Mouse (Mus musculus): ENCODE measurements around the gene Pde10a. TPM values are rescaled to one million over a fixed set of nuclear protein-coding genes. Genes with fewer than 3 reads are reported as not detected.
A peak's percentile ranks its signal among the peaks of the same experiment; 100 is the strongest.

Gene Pde10a
- polyA plus RNA-seq, 1 experiment, result 1.5 TPM

DNA sequence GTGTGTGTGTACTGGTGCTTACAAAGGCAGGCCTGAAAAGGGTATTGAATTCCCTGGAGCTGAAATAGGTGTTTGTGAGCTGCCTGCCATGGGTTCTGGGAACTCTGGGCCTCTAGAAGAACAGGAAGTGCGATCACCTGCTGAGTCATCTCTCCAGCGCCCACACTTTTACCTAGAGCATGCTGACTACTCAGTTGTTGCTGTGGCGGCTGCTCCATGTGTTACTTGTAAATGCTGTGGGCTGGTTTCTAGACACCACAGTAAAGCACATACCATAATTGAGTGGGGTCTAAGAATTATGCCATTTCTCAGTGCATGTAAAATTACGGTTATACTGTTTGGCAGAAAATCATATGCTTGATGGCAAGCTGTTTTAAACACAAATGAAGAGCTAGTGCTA, 477.3 kb downstream of the Pde10a start:
- no peaks in the 10 kb centered on the region; the same call in 1 of the 2 replicates for H3K36me3 ChIP-seq (ENCODE audit: control insufficient read depth, insufficient read depth, low read length)
- H3K4me3 ChIP-seq (ENCODE audit: extremely low read depth, insufficient read depth, insufficient read length), result no peak overlapping the region
- no peak overlapping the region for H3K27ac ChIP-seq (ENCODE audit: insufficient read depth, low read length)
- no peak for TF ChIP-seq CTCF (IDR thresholded peaks at IDR 0.05; ENCODE audit: extremely low read depth, insufficient read depth, insufficient read length, insufficient replicate concordance)
- TF ChIP-seq POLR2A (IDR thresholded peaks at IDR 0.05; ENCODE audit: low read depth, low read length), result no peak
- 45% methylated on average over 4 of the region's 4 CpGs for WGBS
- no peaks in the 10 kb centered on the region for H3K27me3 ChIP-seq (ENCODE audit: control insufficient read depth, insufficient read depth, low read length)
- DNase-seq (ENCODE audit: low read depth in 1 of 2, low spot score in 2 of 2), result no peak
- H3K4me1 ChIP-seq (ENCODE audit: control insufficient read depth, insufficient read depth, insufficient read length), result no peaks in the 10 kb centered on the region

DNA sequence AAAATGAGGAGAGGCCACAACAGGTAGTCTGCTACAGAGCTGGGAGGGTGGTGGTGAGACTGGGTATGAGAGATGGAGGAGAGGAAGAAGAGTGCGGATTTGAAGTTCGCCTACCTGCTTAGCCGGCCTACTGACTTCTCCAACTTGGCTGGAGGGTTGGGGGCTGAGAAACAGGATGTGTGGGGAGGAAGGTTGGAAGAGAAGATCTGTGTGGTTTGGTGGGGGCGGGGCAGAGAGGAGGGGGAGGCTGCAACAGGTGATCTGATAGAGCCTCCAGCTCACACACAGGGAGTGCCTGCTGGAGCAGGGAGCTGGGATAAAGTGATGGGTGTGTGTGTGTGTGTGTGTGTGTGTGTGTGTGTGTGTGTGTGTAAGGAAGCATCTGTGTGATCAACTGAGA, 479.3 kb downstream of the Pde10a start:
- no peak overlapping the region for H3K27ac ChIP-seq (ENCODE audit: insufficient read depth, low read length)
- DNase-seq (ENCODE audit: low read depth in 1 of 2, low spot score in 2 of 2), result no peak
- no peak overlapping the region for H3K4me3 ChIP-seq (ENCODE audit: extremely low read depth, insufficient read depth, insufficient read length)
- H3K36me3 ChIP-seq (ENCODE audit: control insufficient read depth, insufficient read depth, low read length), result no peaks in the 10 kb centered on the region; the same call in 1 of the 2 replicates
- no peak for TF ChIP-seq CTCF (IDR thresholded peaks at IDR 0.05; ENCODE audit: extremely low read depth, insufficient read depth, insufficient read length, insufficient replicate concordance)
- TF ChIP-seq POLR2A (IDR thresholded peaks at IDR 0.05; ENCODE audit: low read depth, low read length), result no peak
- 56% methylated on average over 4 of the region's 4 CpGs for WGBS
- H3K27me3 ChIP-seq (ENCODE audit: control insufficient read depth, insufficient read depth, low read length), result no peaks in the 10 kb centered on the region
- no peaks in the 10 kb centered on the region for H3K4me1 ChIP-seq (ENCODE audit: control insufficient read depth, insufficient read depth, insufficient read length)

DNA sequence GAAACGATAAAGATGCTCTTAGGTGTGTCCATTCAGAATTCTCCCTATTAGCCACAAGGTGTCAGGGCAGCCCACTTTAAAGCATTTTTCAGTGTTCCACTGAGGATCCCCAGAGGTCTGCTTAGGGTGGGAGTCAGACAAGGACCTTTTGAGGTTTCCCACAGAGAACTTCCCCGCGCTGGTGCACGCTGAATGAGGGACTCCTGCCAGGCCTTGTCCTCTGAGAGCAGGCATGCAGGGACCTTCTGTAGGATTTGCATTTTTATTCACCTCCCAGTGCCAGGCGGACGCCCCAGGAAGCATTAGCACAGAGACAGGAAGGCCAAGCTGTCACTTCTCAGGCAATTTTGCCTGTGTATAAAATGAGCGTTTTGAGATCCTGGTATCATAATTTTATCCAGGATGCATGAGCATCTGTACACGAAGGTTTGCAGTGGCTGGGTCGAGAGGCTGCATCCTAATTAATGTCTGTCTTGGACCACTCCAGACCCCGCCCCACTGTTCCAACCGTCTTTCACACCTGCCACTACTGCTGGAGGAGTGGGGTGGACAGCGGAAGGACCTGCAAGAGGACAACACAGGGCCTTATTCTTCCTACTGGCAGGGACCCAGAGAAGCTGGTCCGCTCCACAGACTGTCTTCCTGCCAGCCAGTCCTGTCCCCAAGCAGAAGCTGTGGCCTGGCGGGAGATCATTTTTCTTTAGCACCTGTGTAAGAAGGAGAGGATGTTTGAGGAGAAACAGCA, 498.2 kb downstream of the Pde10a start:
- Histone ChIP-seq H3K27me3 (ENCODE audit: control insufficient read depth, insufficient read depth, low read length) (no peaks in the 10 kb centered on the region), H3K36me3 (ENCODE audit: control insufficient read depth, insufficient read depth, low read length) (no peaks in the 10 kb centered on the region), H3K4me3 (ENCODE audit: extremely low read depth, insufficient read depth, insufficient read length) (no peak overlapping the region), H3K4me1 (ENCODE audit: control insufficient read depth, insufficient read depth, insufficient read length) (no peaks in the 10 kb centered on the region), H3K27ac (ENCODE audit: insufficient read depth, low read length) (no peak overlapping the region)
- TF ChIP-seq CTCF (IDR thresholded peaks at IDR 0.05; ENCODE audit: extremely low read depth, insufficient read depth, insufficient read length, insufficient replicate concordance) (no peak), POLR2A (IDR thresholded peaks at IDR 0.05; ENCODE audit: low read depth, low read length) (no peak)
- WGBS, result 68% methylated on average over 14 of the region's 14 CpGs
- DNase-seq (ENCODE audit: low read depth in 1 of 2, low spot score in 2 of 2), result no peak

DNA sequence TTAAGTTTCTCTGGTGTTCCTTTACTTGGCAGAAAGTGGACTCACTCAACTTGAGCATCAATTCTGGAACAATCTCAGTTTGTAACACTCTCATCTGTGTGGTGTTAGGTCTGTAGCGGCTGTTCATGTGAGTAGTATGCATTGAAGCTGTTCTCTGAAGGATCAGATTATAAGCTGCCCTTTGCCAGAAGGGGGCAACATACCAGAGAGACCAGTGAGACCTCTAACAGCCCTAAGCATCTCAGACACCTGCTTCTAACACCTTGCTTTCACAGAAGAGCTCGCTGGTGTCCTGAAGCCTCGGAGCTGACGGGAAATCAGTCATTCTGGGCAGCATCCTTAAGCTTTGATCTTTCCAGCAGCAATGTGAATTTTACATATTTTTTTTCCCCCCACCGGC, 505.0 kb downstream of the Pde10a start:
- H3K36me3 ChIP-seq (ENCODE audit: control insufficient read depth, insufficient read depth, low read length), result no peaks in the 10 kb centered on the region
- DNase-seq (ENCODE audit: low read depth in 1 of 2, low spot score in 2 of 2), result no peak
- H3K4me1 ChIP-seq (ENCODE audit: control insufficient read depth, insufficient read depth, insufficient read length), result no peaks in the 10 kb centered on the region
- H3K27ac ChIP-seq (ENCODE audit: insufficient read depth, low read length), result no peak overlapping the region
- TF ChIP-seq CTCF (IDR thresholded peaks at IDR 0.05; ENCODE audit: extremely low read depth, insufficient read depth, insufficient read length, insufficient replicate concordance) (no peak), POLR2A (IDR thresholded peaks at IDR 0.05; ENCODE audit: low read depth, low read length) (no peak)
- WGBS, result 70% methylated on average over 5 of the region's 5 CpGs
- H3K4me3 ChIP-seq (ENCODE audit: extremely low read depth, insufficient read depth, insufficient read length), result no peak overlapping the region
- no peaks in the 10 kb centered on the region for H3K27me3 ChIP-seq (ENCODE audit: control insufficient read depth, insufficient read depth, low read length)

DNA sequence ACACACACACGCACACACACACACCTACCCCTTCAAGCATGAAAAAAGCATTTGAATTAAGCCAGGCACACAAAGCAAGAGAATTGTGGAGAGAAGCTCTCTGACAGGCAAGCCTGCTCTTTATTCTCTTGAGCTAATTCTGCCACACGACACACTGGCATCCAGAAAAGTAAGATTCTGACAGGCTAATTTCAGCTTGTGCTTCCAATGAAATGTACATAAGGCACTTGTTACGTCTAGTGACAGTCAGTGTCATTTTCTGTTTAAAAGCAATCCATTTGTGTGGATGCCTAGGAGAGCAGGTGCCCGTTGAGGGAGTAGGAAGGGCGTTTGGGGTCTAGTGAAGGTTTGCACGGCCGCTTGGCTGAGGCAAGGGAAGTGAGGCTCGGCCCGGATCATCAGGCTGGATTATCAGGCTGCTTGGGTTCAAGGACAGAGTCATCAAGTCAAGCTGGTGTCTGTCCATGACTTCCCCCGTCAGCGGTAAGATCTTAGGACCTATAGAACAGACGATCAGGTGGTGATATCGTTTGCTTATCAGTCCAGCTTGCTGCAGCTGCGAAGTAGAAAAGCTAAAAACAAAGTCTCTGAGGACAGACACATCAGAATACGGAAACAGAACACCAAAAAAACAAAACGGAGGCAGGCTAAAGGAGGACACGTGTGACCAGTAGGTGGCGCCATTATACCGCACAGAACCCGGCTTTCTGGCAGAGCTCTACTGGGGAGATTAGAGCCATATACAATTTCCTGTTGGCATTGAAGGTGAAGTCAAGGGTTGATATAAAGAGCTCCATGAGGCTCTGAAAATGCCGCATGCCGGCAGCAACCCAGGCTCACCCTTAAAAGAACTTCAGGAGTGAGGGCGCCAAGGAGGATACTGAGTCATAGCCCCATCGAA, 506.3 kb downstream of the Pde10a start:
- TF ChIP-seq CTCF (IDR thresholded peaks at IDR 0.05; ENCODE audit: extremely low read depth, insufficient read depth, insufficient read length, insufficient replicate concordance), result peak; percentile 77; the same call in 1 of the 2 replicates
- no peak for TF ChIP-seq POLR2A (IDR thresholded peaks at IDR 0.05; ENCODE audit: low read depth, low read length)
- no peaks in the 10 kb centered on the region for H3K36me3 ChIP-seq (ENCODE audit: control insufficient read depth, insufficient read depth, low read length)
- no peak overlapping the region for H3K4me3 ChIP-seq (ENCODE audit: extremely low read depth, insufficient read depth, insufficient read length)
- WGBS, result 15% methylated on average over 24 of the region's 24 CpGs
- no peaks in the 10 kb centered on the region for H3K27me3 ChIP-seq (ENCODE audit: control insufficient read depth, insufficient read depth, low read length)
- H3K27ac ChIP-seq (ENCODE audit: insufficient read depth, low read length), result no peak overlapping the region
- DNase-seq (ENCODE audit: low read depth in 1 of 2, low spot score in 2 of 2), result peak; percentile 18 to 55
- no peaks in the 10 kb centered on the region for H3K4me1 ChIP-seq (ENCODE audit: control insufficient read depth, insufficient read depth, insufficient read length)

DNA sequence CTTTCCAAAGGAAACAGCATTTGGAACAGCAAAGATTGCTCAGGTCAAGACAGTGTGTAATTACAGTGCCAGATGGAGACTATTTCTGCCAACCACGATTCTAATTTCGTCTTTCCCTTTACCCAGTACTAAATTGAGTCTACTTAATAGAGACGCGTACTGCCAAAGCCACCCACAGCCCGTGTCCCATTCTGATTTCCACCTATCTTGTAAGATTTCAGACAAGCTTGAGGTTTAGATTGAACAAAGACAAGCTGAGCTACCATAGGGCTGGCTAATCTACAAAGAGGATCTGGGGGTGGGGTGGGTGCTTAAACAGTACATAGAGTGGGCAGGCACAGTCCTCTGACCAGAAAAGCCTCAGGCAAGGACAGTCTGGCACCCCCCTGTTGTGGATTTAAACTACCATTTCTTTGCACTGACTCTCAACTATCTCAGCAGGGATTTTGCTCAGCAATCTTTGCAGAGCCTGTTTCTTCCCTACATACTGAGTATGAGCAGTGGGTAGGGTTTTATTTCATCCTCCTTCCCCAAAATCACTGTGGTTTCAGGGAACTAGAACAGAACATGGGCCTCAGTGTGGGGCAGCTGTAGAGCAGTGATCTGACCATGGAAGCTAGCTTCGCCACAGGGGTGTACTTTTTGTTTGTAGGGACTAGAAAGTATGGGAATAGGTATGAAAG, 507.3 kb downstream of the Pde10a start:
- Histone ChIP-seq H3K36me3 (ENCODE audit: control insufficient read depth, insufficient read depth, low read length) (no peaks in the 10 kb centered on the region), H3K27ac (ENCODE audit: insufficient read depth, low read length) (no peak overlapping the region), H3K4me1 (ENCODE audit: control insufficient read depth, insufficient read depth, insufficient read length) (no peaks in the 10 kb centered on the region), H3K4me3 (ENCODE audit: extremely low read depth, insufficient read depth, insufficient read length) (no peak overlapping the region), H3K27me3 (ENCODE audit: control insufficient read depth, insufficient read depth, low read length) (no peaks in the 10 kb centered on the region)
- TF ChIP-seq CTCF (IDR thresholded peaks at IDR 0.05; ENCODE audit: extremely low read depth, insufficient read depth, insufficient read length, insufficient replicate concordance), result no peak
- no peak for TF ChIP-seq POLR2A (IDR thresholded peaks at IDR 0.05; ENCODE audit: low read depth, low read length)
- 70% methylated on average over 6 of the region's 6 CpGs for WGBS
- no peak for DNase-seq (ENCODE audit: low read depth in 1 of 2, low spot score in 2 of 2)
